Mouse (Mus musculus) layer of hippocampus, adult 9-10 months (tissue): ENCODE measurements at regions not wholly inside any gene's neighbourhood (a gene's known extent, or its start where the extent isn't known, plus 50 kb on each side); places are given as distances from the start of the nearest gene placed in this dataset.
A peak's percentile ranks its signal among the peaks of the same experiment; 100 is the strongest.

Experiments
- DNase-seq: peaks from one replicate; pipeline ENCODE4 v3.0.0; 2022; ENCODE audit warnings: low spot score

- no peak for DNase-seq
Measured at GRCm38 (mm10) chr2:21044007-21044406, 75.3 kb upstream of the Arhgap21 start.

GRCm38 (mm10) chr2:21043302-21043701 lies 74.6 kb upstream of the Arhgap21 start:
- no peak for DNase-seq

- DNase-seq: no peak
Measured at GRCm38 (mm10) chr2:21037607-21038006, 68.9 kb upstream of the Arhgap21 start.

GRCm38 (mm10) chr2:21037181-21037580 lies 68.5 kb upstream of the Arhgap21 start:
- no peak for DNase-seq

GRCm38 (mm10) chr2:21035884-21036648 lies 67.4 kb upstream of the Arhgap21 start:
- no peak for DNase-seq

GRCm38 (mm10) chr2:21034651-21035050 lies 66.0 kb upstream of the Arhgap21 start:
- DNase-seq: no peak

GRCm38 (mm10) chr2:21030650-21031049 lies 62.0 kb upstream of the Arhgap21 start:
- no peak for DNase-seq

GRCm38 (mm10) chr2:21029391-21030010 lies 60.8 kb upstream of the Arhgap21 start:
- DNase-seq: no peak

- peak; percentile 48 for DNase-seq
Measured at GRCm38 (mm10) chr2:21028605-21029004, 59.9 kb upstream of the Arhgap21 start.

GRCm38 (mm10) chr2:21018535-21018934 lies 49.9 kb upstream of the Arhgap21 start:
- no peak for DNase-seq
